ENCODE assay signal across 10 mouse cellular contexts in genomic region chr19:21789676-21790075, GRCm38 (mm10). TPM values are rescaled to one million over a fixed set of nuclear protein-coding genes. Genes with fewer than 3 reads are reported as not detected.
DNase-seq lines count a peak whose midpoint lies in the region; ATAC-seq lines count a peak whose summit lies in the region.
"Had no signal": no experiment of that assay in that cellular context is flagged by ENCODE, and none has a peak within 500 bp of the region (broad histone marks: within the 10 kb centered on the region; RNA-seq: fewer than 3 reads in every experiment).

No protein-coding gene starts in this region.

- ATAC-seq in embryonic facial prominence, embryonic 15.5 days (ENCODE audit: insufficient number of reproducible peaks, low FRiP score, low TSS enrichment, low read depth) = peak; percentile 40; the same call in 1 of the 2 replicates
- ATAC-seq in hindbrain, embryonic 16.5 days = peak; percentile 69

- H3K9me3 ChIP-seq in embryonic facial prominence, embryonic 15.5 days (replicated peaks) = no peaks in the 10 kb centered on the region
- H3K9me3 ChIP-seq in hindbrain, embryonic 16.5 days (ENCODE audit: control insufficient read depth, low read length) = no peaks in the 10 kb centered on the region
- H3K9me3 ChIP-seq: limb, embryonic 12.5 days had no signal

- no peak overlapping the region for H3K9ac ChIP-seq in embryonic facial prominence, embryonic 15.5 days
- no peak overlapping the region for H3K9ac ChIP-seq in hindbrain, embryonic 16.5 days (ENCODE audit: low read depth, low read length)
- H3K9ac ChIP-seq: limb, embryonic 12.5 days had no signal

- peaks cover 14% of the 10 kb centered on the region for H3K4me1 ChIP-seq in embryonic facial prominence, embryonic 15.5 days
- H3K4me1 ChIP-seq in hindbrain, embryonic 16.5 days (ENCODE audit: control insufficient read depth, insufficient read depth, low read depth, low read length) = peaks cover 21% of the 10 kb centered on the region

- no peak overlapping the region for H3K4me2 ChIP-seq in embryonic facial prominence, embryonic 15.5 days (replicated peaks)
- H3K4me2 ChIP-seq in hindbrain, embryonic 16.5 days (ENCODE audit: low read length) = no peak overlapping the region
- H3K4me2 ChIP-seq: limb, embryonic 12.5 days had no signal

- WGBS in embryonic facial prominence, embryonic 15.5 days = 47% methylated on average over 6 of the region's 6 CpGs
- WGBS in hindbrain, embryonic 16.5 days = 10% methylated on average over 6 of the region's 6 CpGs

- peaks cover 9% of the 10 kb centered on the region; the same call in 1 of the 2 replicates for H3K36me3 ChIP-seq in embryonic facial prominence, embryonic 15.5 days
- 0 out of 2 replicates have a peak, but pooled peaks cover 4% of the 10 kb centered on the region for H3K36me3 ChIP-seq in hindbrain, embryonic 16.5 days (ENCODE audit: control insufficient read depth, insufficient read depth, low read length)

- no peak overlapping the region for H3K27ac ChIP-seq in embryonic facial prominence, embryonic 15.5 days (replicated peaks)
- peak overlapping the region; percentile 60 for H3K27ac ChIP-seq in hindbrain, embryonic 16.5 days (ENCODE audit: low read depth, low read length)
- H3K27ac ChIP-seq: limb, embryonic 12.5 days had no signal

- DNase-seq in cerebellum, postnatal 10 days = peak; percentile 42 to 55
- no peak for DNase-seq in cerebellum, postnatal 14 days
- peak; percentile 56 for DNase-seq in neural tube, embryonic 10.5 days (ENCODE audit: extremely low spot score, low spot score)
- no peak for DNase-seq in kidney, postnatal 25 days
- no peak for DNase-seq in adrenal gland, postnatal 14 days
- DNase-seq in frontal cortex, postnatal 36 days (ENCODE audit: low spot score in 2 of 2) = no peak
- DNase-seq: gastrocnemius, postnatal 10 days had no signal

- H3K27me3 ChIP-seq in embryonic facial prominence, embryonic 15.5 days = no peaks in the 10 kb centered on the region
- H3K27me3 ChIP-seq in hindbrain, embryonic 16.5 days (replicated peaks; ENCODE audit: control insufficient read depth, insufficient read depth, low read length) = no peaks in the 10 kb centered on the region
- H3K27me3 ChIP-seq: limb, embryonic 12.5 days had no signal

- H3K4me3 ChIP-seq in embryonic facial prominence, embryonic 15.5 days (replicated peaks) = no peak overlapping the region
- no peak overlapping the region for H3K4me3 ChIP-seq in hindbrain, embryonic 16.5 days (ENCODE audit: low read length)
- H3K4me3 ChIP-seq: limb, embryonic 12.5 days had no signal

RNA-seq across cellular contexts. Expression of gene Cemip2, which starts 11.5 kb away (rescaled TPM):
- polyA plus RNA-seq in embryonic facial prominence, embryonic 15.5 days (2015; fragmentation: Nextera tagmentation; extraction: Ambion mirVana) = 30.8 and 33.0 TPM in 2 replicates
- 15.4 and 22.2 TPM in 2 replicates for polyA plus RNA-seq in hindbrain, embryonic 16.5 days (2015; fragmentation: Nextera tagmentation; extraction: Ambion mirVana)
- 25.3 and 26.3 TPM in 2 replicates for total RNA-seq in adrenal gland, postnatal 14 days (2021)

Comparison
In these comparisons a context has a peak if more than half of its experiments do, and no peak if none do; other contexts are left out.
1. DNase-seq: peak in cerebellum, postnatal 10 days (2 of 2) and neural tube, embryonic 10.5 days (single experiment); none in cerebellum, postnatal 14 days (0 of 2), kidney, postnatal 25 days (0 of 2), adrenal gland, postnatal 14 days (single experiment) and frontal cortex, postnatal 36 days (0 of 2).